Mouse (Mus musculus) liver, embryonic 15.5 days (tissue): ENCODE results near the gene Ralbp1. TPM values are rescaled to one million over a fixed set of nuclear protein-coding genes. Genes with fewer than 3 reads are reported as not detected.

Source experiments
- ATAC-seq: fragments of 200-750 bp; cut with Nextera tagmentation; 2 replicates; pipeline ENCODE4 v1.8.0; 2017; ENCODE audit warnings: moderate number of reproducible peaks, mild to moderate bottlenecking, moderate library complexity; ENCODE audit not compliant: insufficient read depth
- H3K27ac ChIP-seq: fragments of 300-500 bp; sonication (generic); replicated peaks from 2 replicates; pipeline ENCODE4 v1.5.1; 2015; ENCODE audit warnings: mild to moderate bottlenecking, inconsistent platforms
- H3K27me3 ChIP-seq: fragments of 300-500 bp; sonication (generic); 2 replicates; pipeline ENCODE4 v1.6.1; 2015; ENCODE audit warnings: mild to moderate bottlenecking, inconsistent platforms
- H3K36me3 ChIP-seq: fragments of 300-500 bp; sonication (generic); replicated peaks from 2 replicates; pipeline ENCODE4 v1.6.1; 2015; ENCODE audit warnings: moderate library complexity, mild to moderate bottlenecking, inconsistent platforms
- H3K4me1 ChIP-seq: fragments of 300-500 bp; sonication (generic); replicated peaks from 2 replicates; pipeline ENCODE4 v1.6.1; 2015; ENCODE audit warnings: inconsistent platforms
- H3K4me2 ChIP-seq: fragments of 300-500 bp; sonication (generic); 2 replicates; pipeline ENCODE4 v1.6.1; 2015; ENCODE audit warnings: moderate library complexity, mild to moderate bottlenecking, inconsistent platforms
- H3K4me3 ChIP-seq: fragments of 300-500 bp; sonication (generic); replicated peaks from 2 replicates; pipeline ENCODE4 v1.5.1; 2015; ENCODE audit warnings: mild to moderate bottlenecking, inconsistent platforms
- H3K9ac ChIP-seq: fragments of 300-500 bp; sonication (generic); 2 replicates; pipeline ENCODE4 v1.6.1; 2015; ENCODE audit warnings: moderate library complexity, mild to moderate bottlenecking, inconsistent platforms
- H3K9me3 ChIP-seq: fragments of 300-500 bp; sonication (generic); replicated peaks from 2 replicates; pipeline ENCODE4 v1.6.1; 2016; ENCODE audit warnings: inconsistent platforms
- WGBS: fragments of 180-500 bp; shearing (Covaris S2); methylation state at CpG from one replicate; pipeline ENCODE4 v1.1.7; 2015; ENCODE audit warnings: mixed read lengths; ENCODE audit not compliant: insufficient replicate concordance; 5-methylcytosine and 5-hydroxymethylcytosine counted together
- polyA plus RNA-seq: library from polyadenylated mRNA; unstranded; fragments of >200 nt; fragmentation: Nextera tagmentation; extraction: Ambion mirVana; gene quantifications from 2 replicates; pipeline ENCODE4 v1.2.1, GENCODE M21; 2015

The Ralbp1 gene
- polyA plus RNA-seq, 1 experiment from 2014 or later = 38.8 TPM

GRCm38 (mm10) chr17:65914083-65914482 is 28.5 kb upstream of the Ralbp1 start:
- 72% methylated on average over 6 of the region's 6 CpGs for WGBS
- Histone ChIP-seq H3K27me3 (no peaks in the 10 kb centered on the region), H3K4me2 (no peak overlapping the region), H3K4me1 (peaks cover 4% of the 10 kb centered on the region), H3K27ac (no peak overlapping the region), H3K9me3 (no peaks in the 10 kb centered on the region), H3K4me3 (no peak overlapping the region), H3K36me3 (no peaks in the 10 kb centered on the region), H3K9ac (no peak overlapping the region)
- no peak for ATAC-seq

GRCm38 (mm10) chr17:65912202-65912601 is 26.6 kb upstream of the Ralbp1 start:
- Histone ChIP-seq H3K9me3 (no peaks in the 10 kb centered on the region), H3K36me3 (no peaks in the 10 kb centered on the region), H3K4me1 (peaks cover 3% of the 10 kb centered on the region; the same call in 1 of the 2 replicates), H3K4me3 (no peak overlapping the region), H3K27ac (no peak overlapping the region), H3K27me3 (no peaks in the 10 kb centered on the region), H3K4me2 (no peak overlapping the region), H3K9ac (no peak overlapping the region)
- ATAC-seq = no peak
- WGBS = 57% methylated on average over 2 of the region's 2 CpGs

GRCm38 (mm10) chr17:65911285-65912069 is 25.9 kb upstream of the Ralbp1 start:
- Histone ChIP-seq H3K36me3 (no peaks in the 10 kb centered on the region), H3K4me2 (no peak overlapping the region), H3K9me3 (no peaks in the 10 kb centered on the region), H3K27me3 (no peaks in the 10 kb centered on the region), H3K4me1 (peaks cover 11% of the 10 kb centered on the region; the same call in 1 of the 2 replicates), H3K9ac (no peak overlapping the region), H3K27ac (no peak overlapping the region), H3K4me3 (no peak overlapping the region)
- 71% methylated on average over 15 of the region's 15 CpGs for WGBS
- ATAC-seq = no peak

GRCm38 (mm10) chr17:65908270-65908669 is 22.7 kb upstream of the Ralbp1 start:
- Histone ChIP-seq H3K36me3 (no peaks in the 10 kb centered on the region), H3K4me2 (no peak overlapping the region), H3K4me1 (peaks cover 11% of the 10 kb centered on the region; the same call in 1 of the 2 replicates), H3K9ac (no peak overlapping the region), H3K27ac (no peak overlapping the region), H3K9me3 (no peaks in the 10 kb centered on the region), H3K27me3 (no peaks in the 10 kb centered on the region), H3K4me3 (no peak overlapping the region)
- no peak for ATAC-seq

- H3K4me2 ChIP-seq = peak overlapping the region; percentile 39
- H3K27me3 ChIP-seq = no peaks in the 10 kb centered on the region
- H3K4me1 ChIP-seq = peaks cover 11% of the 10 kb centered on the region; the same call in 1 of the 2 replicates
- H3K27ac ChIP-seq = no peak overlapping the region
- H3K4me3 ChIP-seq = peak overlapping the region; percentile 2; the same call in 1 of the 2 replicates
- no peaks in the 10 kb centered on the region for H3K9me3 ChIP-seq
- no peak overlapping the region for H3K9ac ChIP-seq
- ATAC-seq = peak; percentile 54
- no peaks in the 10 kb centered on the region for H3K36me3 ChIP-seq
- WGBS = 23% methylated on average over 11 of the region's 11 CpGs
Measured at GRCm38 (mm10) chr17:65906895-65907401, 21.4 kb upstream of the Ralbp1 start.

- H3K4me3 ChIP-seq = peak overlapping the region; percentile 2; the same call in 1 of the 2 replicates
Measured at GRCm38 (mm10) chr17:65906313-65906894, 20.8 kb upstream of the Ralbp1 start.

GRCm38 (mm10) chr17:65905241-65905640 is 19.6 kb upstream of the Ralbp1 start:
- no peak for ATAC-seq
- Histone ChIP-seq H3K4me1 (peaks cover 11% of the 10 kb centered on the region; the same call in 1 of the 2 replicates), H3K27me3 (no peaks in the 10 kb centered on the region), H3K9me3 (no peaks in the 10 kb centered on the region), H3K27ac (no peak overlapping the region), H3K36me3 (no peaks in the 10 kb centered on the region), H3K4me3 (no peak overlapping the region), H3K9ac (no peak overlapping the region), H3K4me2 (no peak overlapping the region)
- WGBS = 82% methylated on average over 14 of the region's 14 CpGs

More at GRCm38 (mm10) chr17:65906313-65906894, 20.8 kb upstream of the Ralbp1 start:
- H3K27me3 ChIP-seq = no peaks in the 10 kb centered on the region
- no peaks in the 10 kb centered on the region for H3K36me3 ChIP-seq
- H3K4me2 ChIP-seq = peak overlapping the region; percentile 39
- no peaks in the 10 kb centered on the region for H3K9me3 ChIP-seq
- H3K9ac ChIP-seq = no peak overlapping the region
- H3K4me1 ChIP-seq = peaks cover 11% of the 10 kb centered on the region; the same call in 1 of the 2 replicates
- WGBS = 20% methylated on average over 12 of the region's 12 CpGs
- H3K27ac ChIP-seq = no peak overlapping the region
- ATAC-seq = no peak

GRCm38 (mm10) chr17:65903826-65904225 is 18.2 kb upstream of the Ralbp1 start:
- Histone ChIP-seq H3K9me3 (no peaks in the 10 kb centered on the region), H3K4me2 (no peak overlapping the region), H3K27ac (no peak overlapping the region), H3K36me3 (no peaks in the 10 kb centered on the region), H3K9ac (no peak overlapping the region), H3K4me3 (no peak overlapping the region), H3K27me3 (no peaks in the 10 kb centered on the region), H3K4me1 (peaks cover 11% of the 10 kb centered on the region; the same call in 1 of the 2 replicates)
- ATAC-seq = no peak
- WGBS = 83% methylated on average over 8 of the region's 8 CpGs

- H3K9me3 ChIP-seq = no peaks in the 10 kb centered on the region
- no peaks in the 10 kb centered on the region for H3K36me3 ChIP-seq
- no peaks in the 10 kb centered on the region for H3K27me3 ChIP-seq
- ATAC-seq = no peak
- no peak overlapping the region for H3K4me3 ChIP-seq
- WGBS = 79% methylated on average over 1 of the region's 1 CpGs
- H3K9ac ChIP-seq = no peak overlapping the region
- no peak overlapping the region for H3K4me2 ChIP-seq
- peaks cover 11% of the 10 kb centered on the region; the same call in 1 of the 2 replicates for H3K4me1 ChIP-seq
- H3K27ac ChIP-seq = no peak overlapping the region
Measured at GRCm38 (mm10) chr17:65903011-65903410, 17.4 kb upstream of the Ralbp1 start.

- no peaks in the 10 kb centered on the region for H3K9me3 ChIP-seq
- WGBS = 75% methylated on average over 6 of the region's 6 CpGs
Measured at GRCm38 (mm10) chr17:65902281-65902680, 16.7 kb upstream of the Ralbp1 start.

GRCm38 (mm10) chr17:65896016-65896415 is 10.4 kb upstream of the Ralbp1 start:
- ATAC-seq = no peak
- Histone ChIP-seq H3K9ac (no peak overlapping the region), H3K4me2 (no peak overlapping the region), H3K27ac (no peak overlapping the region), H3K36me3 (no peaks in the 10 kb centered on the region), H3K27me3 (no peaks in the 10 kb centered on the region), H3K9me3 (no peaks in the 10 kb centered on the region), H3K4me3 (no peak overlapping the region), H3K4me1 (no peaks in the 10 kb centered on the region)
- 60% methylated on average over 3 of the region's 3 CpGs for WGBS

More at GRCm38 (mm10) chr17:65902281-65902680, 16.7 kb upstream of the Ralbp1 start:
- no peaks in the 10 kb centered on the region for H3K36me3 ChIP-seq
- no peak for ATAC-seq
- no peak overlapping the region for H3K4me3 ChIP-seq
- no peak overlapping the region for H3K9ac ChIP-seq
- H3K27ac ChIP-seq = no peak overlapping the region
- no peaks in the 10 kb centered on the region for H3K27me3 ChIP-seq
- no peak overlapping the region for H3K4me2 ChIP-seq
- peaks cover 8% of the 10 kb centered on the region; the same call in 1 of the 2 replicates for H3K4me1 ChIP-seq
